Mouse (Mus musculus): ENCODE measurements around the gene Gm44973. TPM values are rescaled to one million over a fixed set of nuclear protein-coding genes. Genes with fewer than 3 reads are reported as not detected.
"Not testable (repeated sequence)": the region's sequence is repeated elsewhere in the genome, so short reads cannot be mapped to it uniquely, and the experiment has no call there.

The Gm44973 gene
- polyA plus RNA-seq, 1 experiment = not detected

DNA sequence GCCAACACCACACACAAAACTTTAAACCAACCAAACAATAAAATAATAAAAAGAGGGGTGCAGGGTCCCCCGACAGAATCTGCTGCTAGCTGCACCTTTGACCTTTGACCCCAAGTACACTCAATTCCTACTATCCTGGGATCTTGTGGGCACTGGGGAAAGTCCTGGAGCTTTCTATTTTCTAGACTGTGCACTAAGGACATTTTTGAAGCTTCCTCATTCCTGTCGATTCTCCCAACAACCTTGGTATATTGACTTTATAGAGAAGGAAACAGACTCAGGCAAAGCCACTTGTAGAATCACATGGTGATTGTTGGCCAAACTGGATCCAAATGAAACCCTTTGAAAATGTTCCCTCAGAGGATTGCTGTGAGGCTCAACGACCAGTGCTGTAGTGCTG, 761 bp downstream of the Gm44973 start:
- DNase-seq (ENCODE audit: extremely low spot score in 1 of 2, low spot score in 1 of 2) = no peak

DNA sequence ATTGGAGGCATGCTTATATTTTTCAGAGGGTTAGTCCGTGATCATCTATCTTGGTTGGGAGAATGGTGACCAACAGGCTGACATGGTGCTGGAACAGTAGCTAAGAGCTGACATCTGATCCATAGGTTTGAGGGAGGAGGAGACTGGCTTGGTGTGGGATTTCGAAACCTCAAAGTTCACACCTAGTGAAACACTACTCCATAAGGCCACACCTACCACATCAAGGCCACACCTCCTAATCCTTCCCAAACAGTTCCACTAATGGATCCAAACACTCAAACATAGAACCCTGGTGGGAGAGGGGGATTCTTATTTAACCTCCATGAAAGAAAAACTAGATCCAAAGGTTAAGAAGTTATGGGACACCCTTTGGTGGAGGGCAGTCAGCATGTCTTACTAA, 1.6 kb downstream of the Gm44973 start:
- DNase-seq (ENCODE audit: extremely low spot score in 1 of 2, low spot score in 1 of 2) = no peak

DNA sequence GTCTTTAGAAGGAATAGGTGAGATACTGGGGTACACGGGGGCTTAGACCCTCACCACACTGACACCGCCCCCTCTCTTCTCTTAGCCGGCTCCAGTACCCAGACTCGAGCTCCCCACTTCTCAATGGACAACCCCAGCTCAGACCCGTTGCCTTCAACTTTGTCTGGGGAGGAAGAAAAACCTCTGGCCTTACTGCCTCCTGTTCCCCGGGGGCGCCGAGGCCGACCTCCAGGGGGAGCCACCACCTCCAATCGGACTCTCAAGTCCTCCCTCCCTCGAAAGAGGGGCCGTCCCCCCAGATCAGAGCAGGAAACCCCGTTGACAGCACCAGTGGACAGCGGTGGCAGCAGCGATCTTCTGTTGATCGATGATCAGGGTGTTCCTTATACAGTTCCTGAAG, 2.1 kb downstream of the Gm44973 start:
- no peak for DNase-seq (ENCODE audit: extremely low spot score in 1 of 2, low spot score in 1 of 2)

DNA sequence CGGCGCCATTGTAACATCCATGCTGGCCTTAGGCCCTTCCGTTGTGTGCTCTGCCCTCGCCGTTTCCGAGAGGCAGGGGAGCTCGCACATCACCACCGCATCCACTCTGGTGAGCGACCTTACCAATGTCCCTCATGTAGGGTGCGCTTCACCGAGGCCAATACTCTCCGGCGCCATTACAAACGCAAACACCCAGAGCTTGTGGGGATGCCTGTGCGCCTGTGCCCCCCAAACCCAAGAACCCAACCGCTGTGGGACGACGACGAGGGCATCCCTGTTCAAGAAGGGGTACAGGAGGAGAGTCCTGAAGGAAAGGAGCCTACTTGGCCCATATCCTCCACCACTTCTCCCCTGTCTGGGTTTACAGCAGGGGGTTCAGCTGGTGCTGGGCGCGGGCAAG, 2.6 kb downstream of the Gm44973 start:
- DNase-seq (ENCODE audit: extremely low spot score in 1 of 2, low spot score in 1 of 2) = no peak

DNA sequence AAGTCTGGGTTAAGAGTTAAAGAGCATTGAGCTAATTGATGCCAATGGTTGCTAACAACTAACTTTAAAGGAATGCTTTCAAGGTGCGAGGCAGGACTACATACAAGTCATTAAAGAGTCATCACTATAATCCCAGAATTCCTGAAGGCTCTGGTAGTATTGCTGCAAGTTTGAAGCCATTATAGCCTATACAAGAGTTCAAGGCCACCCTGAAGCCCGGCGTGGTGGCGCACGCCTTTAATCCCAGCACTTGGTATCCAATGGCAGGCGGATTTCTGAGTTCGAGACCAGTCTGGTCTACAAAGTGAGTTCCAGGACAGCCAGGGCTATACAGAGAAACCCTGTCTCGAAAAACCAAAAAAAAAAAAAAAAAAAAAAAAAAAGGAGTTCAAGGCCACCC, 4.3 kb downstream of the Gm44973 start:
- DNase-seq (ENCODE audit: extremely low spot score in 1 of 2, low spot score in 1 of 2) = not testable (repeated sequence)

DNA sequence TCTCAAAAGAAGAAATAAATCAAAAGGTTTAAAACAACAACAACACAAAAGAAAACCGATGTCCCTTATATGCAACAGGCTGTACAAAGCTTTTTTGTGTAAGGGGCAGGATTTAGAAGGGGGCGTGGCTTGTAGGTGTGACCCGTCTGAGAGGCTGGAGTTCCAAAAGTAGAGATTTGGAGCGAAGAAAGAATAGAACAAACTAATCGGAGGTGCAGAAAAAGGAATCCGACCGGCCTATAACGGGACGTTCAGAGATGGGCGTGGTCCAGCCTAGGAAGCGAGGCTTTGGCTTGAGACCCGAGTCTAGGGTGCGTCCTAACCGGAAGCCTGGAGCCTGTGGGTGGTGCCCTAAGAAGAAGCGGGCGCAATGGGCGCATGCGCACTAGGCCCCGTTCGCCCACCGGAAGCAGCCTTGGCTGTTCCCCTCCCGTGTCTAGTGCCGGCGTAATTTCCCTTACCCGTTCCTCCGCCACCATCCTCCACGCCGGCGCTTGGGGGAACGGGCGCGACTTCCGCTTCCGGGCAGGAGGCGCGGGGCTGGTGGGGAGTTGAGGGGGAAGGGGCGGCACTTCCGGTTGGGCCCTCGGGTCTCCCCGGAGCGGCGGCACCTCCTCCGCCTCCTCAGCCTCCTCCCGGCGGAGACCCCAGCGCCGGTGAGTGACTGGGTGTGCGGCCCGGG, 4.8 kb downstream of the Gm44973 start, which contains the start of the genes Zfp865 and Ccdc106:
Gene Zfp865, plus strand, starts transcription at position 377 of the 682 bp plus-strand sequence.
Gene Ccdc106, plus strand, starts transcription at position 554 of the 682 bp plus-strand sequence.
- DNase-seq (ENCODE audit: extremely low spot score in 1 of 2, low spot score in 1 of 2) = peak; percentile 99 to 100

DNA sequence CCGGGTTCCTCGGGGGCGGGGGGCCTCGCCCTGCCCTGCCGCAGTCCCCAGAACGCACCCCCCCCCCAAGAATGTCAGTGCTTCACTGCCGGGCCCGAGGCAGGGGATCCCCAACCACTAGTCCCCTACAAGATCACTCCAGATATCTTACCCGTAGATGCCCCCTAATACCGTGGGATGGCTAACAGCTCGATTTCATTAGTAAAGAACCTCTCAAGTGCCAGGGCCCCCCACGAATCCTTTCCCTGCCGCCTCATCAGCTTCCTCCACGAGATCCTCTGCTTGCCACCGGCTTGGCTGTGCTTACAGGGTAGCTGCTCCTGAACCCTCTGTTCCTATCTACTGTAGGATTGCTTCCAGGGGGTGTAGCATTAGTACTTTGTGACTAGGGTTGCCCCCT, 5.4 kb downstream of the Gm44973 start:
- DNase-seq (ENCODE audit: extremely low spot score in 1 of 2, low spot score in 1 of 2) = no peak

DNA sequence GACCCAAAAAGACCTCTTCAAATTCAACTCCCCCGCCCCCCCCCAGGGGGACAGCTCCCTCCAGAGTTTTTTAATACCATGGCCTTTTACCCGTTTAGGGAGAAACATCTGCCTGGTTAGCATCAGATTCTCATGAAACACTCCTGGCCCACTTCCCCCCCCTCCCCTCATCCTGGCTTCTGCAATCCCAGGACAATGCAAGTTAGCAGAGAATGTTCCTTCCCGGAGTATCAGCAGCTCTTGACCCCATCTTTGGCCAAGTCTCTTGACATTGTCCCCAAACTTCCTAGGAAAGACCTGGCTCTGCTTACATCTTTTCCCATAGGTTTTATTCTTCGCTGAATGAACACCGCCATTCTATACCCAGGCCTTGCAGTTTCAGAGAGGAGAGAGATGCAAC, 5.9 kb downstream of the Gm44973 start:
- no peak for DNase-seq (ENCODE audit: extremely low spot score in 1 of 2, low spot score in 1 of 2)

DNA sequence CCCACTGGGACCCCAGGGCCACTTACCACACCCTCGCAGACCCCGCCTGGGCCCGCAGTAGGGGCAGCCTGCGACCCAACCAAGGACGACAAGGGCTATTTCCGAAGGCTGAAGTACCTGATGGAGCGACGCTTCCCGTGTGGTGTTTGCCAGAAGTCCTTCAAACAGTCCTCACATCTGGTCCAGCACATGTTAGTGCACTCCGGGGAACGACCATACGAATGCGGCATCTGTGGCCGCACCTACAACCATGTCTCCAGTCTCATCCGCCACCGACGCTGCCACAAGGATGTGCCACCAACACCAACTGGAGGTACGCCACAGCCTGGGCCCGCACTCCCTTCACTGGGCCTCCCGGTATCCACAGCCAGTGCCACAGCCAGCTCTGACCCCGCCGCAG, 14.2 kb downstream of the Gm44973 start:
- no peak for DNase-seq (ENCODE audit: extremely low spot score in 1 of 2, low spot score in 1 of 2)

DNA sequence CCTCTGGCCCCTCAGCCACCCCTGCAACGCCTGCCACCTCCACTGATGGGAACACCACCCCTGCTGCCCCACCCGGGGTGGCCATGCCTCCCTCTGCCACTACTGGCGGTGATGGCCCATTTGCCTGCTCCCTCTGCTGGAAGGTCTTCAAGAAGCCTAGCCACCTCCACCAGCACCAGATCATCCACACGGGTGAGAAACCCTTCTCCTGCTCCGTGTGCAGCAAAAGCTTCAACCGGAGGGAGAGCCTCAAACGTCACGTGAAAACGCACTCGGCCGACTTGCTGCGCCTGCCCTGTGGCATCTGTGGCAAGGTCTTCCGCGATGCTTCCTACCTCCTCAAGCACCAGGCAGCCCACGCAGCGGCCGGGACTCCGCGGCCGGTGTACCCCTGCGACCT, 14.7 kb downstream of the Gm44973 start:
- DNase-seq (ENCODE audit: extremely low spot score in 1 of 2, low spot score in 1 of 2) = no peak

DNA sequence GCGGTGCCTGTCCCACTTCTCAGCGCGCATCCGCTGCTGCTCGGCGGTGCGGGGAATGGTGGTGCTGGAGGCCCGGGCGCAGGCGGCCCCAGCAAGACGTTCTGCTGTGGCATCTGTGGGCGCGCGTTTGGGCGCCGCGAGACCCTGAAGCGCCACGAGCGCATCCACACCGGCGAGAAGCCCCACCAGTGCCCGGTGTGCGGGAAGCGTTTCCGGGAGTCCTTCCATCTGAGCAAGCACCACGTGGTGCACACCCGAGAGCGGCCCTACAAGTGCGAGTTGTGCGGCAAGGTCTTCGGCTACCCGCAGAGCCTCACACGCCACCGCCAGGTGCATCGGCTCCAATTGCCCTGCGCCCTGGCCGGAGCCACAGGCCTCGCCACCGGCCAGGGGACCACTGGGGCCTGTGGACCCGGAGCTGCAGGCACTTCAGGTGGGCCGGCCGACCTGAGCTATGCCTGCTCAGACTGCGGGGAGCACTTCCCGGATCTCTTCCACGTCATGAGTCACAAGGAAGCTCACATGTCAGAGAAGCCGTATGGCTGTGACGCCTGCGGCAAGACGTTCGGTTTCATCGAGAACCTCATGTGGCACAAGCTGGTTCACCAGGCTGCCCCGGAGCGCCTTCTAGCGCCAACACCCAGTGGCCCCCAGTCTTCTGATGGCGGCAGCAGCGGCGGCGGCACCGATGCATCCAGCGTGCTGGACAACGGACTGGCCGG, 15.4 kb downstream of the Gm44973 start:
- DNase-seq (ENCODE audit: extremely low spot score in 1 of 2, low spot score in 1 of 2) = no peak

DNA sequence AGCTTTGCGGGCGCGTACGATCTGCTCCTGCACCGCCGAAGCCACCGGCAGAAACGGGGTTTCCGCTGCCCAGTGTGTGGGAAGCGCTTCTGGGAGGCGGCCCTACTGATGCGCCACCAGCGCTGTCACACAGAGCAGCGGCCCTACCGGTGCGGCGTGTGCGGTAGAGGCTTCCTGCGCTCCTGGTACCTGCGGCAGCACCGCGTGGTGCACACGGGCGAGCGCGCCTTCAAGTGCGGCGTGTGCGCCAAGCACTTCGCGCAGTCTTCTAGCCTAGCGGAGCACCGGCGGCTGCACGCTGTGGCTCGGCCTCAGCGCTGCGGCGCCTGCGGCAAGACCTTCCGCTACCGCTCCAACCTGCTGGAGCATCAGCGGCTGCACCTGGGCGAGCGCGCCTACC, 16.2 kb downstream of the Gm44973 start:
- no peak for DNase-seq (ENCODE audit: extremely low spot score in 1 of 2, low spot score in 1 of 2)

DNA sequence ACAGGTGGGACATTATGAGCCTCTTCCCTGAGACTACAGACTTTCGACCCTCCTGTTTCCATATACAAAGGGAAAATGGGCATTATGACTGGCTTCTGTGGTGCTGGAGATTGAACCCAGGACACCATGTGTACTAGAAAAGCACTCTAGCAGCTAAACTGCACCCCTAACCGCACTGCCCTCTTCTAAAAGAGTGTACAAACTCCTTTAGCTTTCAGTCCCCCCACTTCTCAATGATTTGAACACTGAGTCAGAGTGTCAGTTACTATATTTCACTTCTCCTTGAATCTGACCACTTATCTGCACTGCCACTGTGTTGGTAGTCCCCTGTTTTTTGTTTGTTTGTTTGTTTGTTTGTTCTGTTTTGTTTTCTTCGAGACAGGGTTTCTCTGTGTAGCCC, 18.5 kb downstream of the Gm44973 start, which contains the start of gene 4632433K11Rik:
Gene 4632433K11Rik, plus strand, starts transcription at position 301 of the 400 bp plus-strand sequence.
- DNase-seq (ENCODE audit: extremely low spot score in 1 of 2, low spot score in 1 of 2) = no peak

DNA sequence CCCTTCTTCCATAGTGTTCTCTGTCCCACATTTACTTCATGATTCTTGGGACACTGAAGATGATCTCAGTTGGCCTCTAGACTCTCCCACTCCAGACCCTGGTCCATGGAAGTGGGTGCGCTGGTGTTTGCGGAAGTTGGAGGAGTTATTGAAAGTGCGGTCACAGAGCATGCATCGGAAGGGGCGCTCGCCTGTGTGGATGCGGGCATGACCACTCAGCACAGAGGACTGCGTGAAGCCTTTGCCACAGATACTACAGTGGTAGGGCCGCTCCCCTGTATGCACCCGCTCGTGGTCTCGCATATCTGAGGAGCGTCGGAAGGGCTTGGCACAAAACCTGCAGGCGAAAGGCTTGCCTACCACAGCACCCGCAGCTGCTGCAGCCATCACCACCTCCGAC, 20.3 kb downstream of the Gm44973 start:
- DNase-seq (ENCODE audit: extremely low spot score in 1 of 2, low spot score in 1 of 2) = no peak

DNA sequence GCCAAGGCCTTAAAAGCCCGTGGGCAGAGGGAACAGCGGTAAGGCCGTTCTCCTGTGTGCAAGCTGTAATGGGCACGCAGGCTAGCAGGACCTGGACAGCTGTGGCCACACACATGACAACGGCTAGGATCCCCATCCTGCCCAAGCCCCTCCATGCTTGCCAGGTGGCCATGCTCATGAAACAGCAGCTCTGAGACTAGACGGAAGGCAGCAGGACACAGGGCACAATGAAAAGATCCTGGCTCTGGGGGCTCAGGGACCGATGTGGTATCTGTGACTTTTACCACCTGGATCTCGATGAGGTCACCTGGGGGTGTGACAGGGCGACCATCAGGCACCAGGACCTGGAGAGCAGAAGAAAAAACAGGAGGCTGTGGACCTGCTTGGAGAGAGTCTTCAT, 20.8 kb downstream of the Gm44973 start:
- DNase-seq (ENCODE audit: extremely low spot score in 1 of 2, low spot score in 1 of 2) = no peak

DNA sequence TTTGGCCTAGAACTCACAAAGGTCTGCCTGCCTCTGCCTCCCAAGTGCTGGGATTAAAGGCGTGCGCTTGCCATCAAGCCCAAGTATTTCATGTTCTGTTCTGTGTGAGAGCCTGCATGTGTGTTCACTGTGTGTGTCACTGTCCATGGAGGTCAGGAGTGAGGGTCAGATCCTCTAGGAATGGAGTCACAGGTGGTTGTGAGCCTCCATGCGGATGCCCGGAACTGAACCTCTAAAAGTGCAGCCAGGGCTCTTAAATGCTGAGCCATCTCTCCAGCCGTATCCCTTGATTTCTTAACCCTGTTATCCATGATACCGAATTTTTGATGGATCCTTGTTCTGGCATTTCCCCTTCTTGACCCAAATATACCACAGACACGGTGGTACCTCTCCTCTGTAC, 21.7 kb downstream of the Gm44973 start:
- no peak for DNase-seq (ENCODE audit: extremely low spot score in 1 of 2, low spot score in 1 of 2)

DNA sequence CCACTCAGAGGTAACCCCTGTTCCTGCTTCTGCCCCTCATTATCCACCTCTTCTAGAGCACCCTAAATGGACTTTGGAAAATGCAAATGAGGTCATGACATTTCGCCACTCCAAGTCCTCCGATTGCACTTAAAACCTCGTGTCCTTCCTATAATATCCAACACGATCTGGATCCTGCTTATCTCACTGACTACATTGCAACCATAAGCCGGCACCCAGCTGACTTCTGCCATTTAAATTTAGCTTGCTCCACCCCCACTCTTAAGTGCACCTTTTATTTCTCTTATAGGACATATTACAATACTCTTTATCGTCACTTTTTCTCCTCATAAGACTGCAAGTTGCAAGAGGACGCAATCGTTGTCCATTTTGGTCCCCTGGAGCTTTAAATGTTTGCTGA, 22.2 kb downstream of the Gm44973 start:
- no peak for DNase-seq (ENCODE audit: extremely low spot score in 1 of 2, low spot score in 1 of 2)

DNA sequence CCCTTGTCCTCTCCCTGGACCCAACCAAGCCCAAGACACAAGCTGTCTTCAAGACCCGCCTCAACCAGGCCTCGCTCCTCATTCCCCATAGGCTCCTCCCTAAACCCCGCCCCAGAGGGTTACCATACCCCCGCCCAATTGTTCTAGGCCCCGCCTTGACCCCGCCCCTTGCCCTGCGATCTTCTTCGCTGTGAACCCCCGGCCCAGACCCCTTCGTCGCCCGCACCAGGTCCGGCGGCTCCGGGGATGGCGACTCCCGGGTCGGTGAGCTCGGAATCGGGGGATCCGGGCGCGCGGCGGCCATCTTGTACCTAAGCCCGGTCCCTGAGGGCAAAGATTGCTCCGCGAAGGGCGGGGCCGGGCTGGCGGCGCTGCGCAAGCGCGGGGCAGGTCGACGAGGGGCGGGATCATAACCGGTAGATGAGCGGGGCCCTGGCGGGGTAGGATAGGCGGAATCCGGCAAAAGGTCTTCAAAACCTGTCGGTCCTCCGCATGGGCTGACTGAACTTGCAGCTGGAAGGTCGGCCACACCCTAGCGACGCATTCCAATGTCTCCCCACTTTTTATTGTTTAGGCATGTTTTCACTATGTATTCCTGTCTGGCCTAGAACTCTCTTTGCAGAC, 22.9 kb downstream of the Gm44973 start, which contains the start of gene Zfp784:
Gene Zfp784, minus strand, starts transcription at position 338 of the 624 bp plus-strand sequence.
- DNase-seq (ENCODE audit: extremely low spot score in 1 of 2, low spot score in 1 of 2) = peak; percentile 81 to 90

DNA sequence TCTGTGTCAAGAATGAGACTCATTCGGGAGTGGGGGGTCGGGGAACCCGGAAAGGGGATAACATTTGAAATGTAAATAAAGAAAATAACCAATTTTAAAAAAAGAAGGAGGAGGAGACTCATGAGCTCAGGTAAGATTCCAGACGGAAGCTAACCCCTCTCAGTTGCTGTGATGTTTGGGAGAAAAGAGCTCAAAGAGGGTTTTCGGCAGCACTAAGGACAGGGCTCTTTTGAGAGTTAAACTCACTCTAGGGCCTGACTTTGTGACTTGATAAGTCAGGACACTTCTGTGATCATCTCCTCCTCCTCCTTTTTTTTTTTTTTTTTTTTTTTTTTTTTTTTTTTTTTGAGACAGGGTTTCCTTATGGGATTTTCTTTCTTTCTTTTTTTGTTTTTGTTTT, 23.6 kb downstream of the Gm44973 start:
- no peak for DNase-seq (ENCODE audit: extremely low spot score in 1 of 2, low spot score in 1 of 2)

DNA sequence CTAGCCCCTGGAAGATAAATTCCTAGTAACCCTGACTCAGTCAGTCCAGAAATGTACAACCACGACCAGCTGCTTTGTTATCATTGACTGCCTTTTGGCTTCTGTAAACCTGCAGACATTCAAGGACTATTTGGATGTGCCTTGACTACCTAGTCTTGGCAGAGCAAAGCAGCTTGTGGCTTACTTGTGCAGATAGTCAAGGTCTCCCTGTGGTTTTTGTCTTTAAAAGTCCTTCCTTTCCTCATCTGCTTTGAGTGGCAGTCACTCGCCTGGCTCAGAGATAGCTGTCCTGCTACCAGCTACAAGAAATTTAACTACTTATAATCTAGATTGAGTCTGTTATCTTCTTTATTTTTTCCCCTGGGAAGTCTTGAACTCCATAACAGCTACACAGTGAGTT, 29.7 kb downstream of the Gm44973 start:
- no peak for DNase-seq (ENCODE audit: extremely low spot score in 1 of 2, low spot score in 1 of 2)

DNA sequence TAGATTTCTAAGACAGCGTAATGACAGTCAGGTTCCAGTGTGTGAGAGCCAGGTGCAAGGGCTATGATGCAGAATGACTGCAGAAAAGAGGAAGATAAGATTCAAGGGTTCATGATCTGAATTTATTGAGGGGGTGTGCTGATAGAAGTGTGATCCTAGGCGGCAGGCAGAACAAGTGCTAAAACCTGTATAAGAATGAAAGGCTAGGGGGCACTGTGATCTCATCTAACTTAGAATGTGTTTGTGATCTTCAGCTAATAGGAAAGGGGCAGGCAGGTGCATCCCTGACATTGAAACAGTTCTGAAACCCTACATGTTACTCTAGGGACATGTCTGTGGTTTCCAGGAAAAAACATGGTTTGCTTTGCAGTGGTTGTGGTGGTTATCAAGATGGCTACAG, 30.8 kb downstream of the Gm44973 start:
- DNase-seq (ENCODE audit: extremely low spot score in 1 of 2, low spot score in 1 of 2) = no peak

DNA sequence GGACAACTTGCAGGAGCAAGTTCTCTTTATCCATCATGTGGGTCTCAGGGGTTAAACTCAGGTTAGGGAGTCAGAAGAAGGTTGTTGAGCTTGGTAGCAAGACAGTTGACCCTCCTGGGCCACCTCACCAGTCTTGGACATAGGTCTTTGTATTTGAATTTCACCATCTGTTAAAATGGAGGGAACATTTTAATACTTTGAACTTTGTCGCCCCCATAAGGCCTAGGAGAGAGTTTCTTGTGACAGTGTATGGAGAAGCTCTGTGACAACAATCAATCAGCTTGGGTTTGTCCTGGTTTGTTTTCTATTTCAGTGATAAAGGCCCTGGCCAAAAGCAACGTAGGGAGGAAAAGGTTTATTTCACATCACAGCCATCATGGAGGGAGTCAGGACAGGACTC, 32.0 kb downstream of the Gm44973 start:
- DNase-seq (ENCODE audit: extremely low spot score in 1 of 2, low spot score in 1 of 2) = peak in 1 of 2 experiments; percentile 54

All from frontal cortex, adult 2 months (tissue).